Mouse (Mus musculus) G1E (cell line): ENCODE data around the gene Itga7.

Experiments
- CTCF ChIP-seq: IDR thresholded peaks from 2 replicates; pipeline ENCODE4 v1.5.1; 2012; ENCODE audit warnings: low read depth, low read length, inconsistent platforms, mixed read lengths
- GATA1 ChIP-seq: IDR thresholded peaks from 2 replicates; pipeline ENCODE4 v1.6.1; 2012; ENCODE audit warnings: borderline replicate concordance, low read length, inconsistent platforms, mixed read lengths
- GATA2 ChIP-seq: IDR thresholded peaks from 2 replicates; pipeline ENCODE4 v1.6.1; 2012; ENCODE audit warnings: low read depth, low read length, inconsistent platforms, borderline replicate concordance
- TAL1 ChIP-seq: conservative IDR thresholded peaks from 2 replicates; pipeline ENCODE4 v1.6.1; 2012; ENCODE audit warnings: low read depth, low read length, inconsistent platforms, mixed read lengths

GRCm38 (mm10) chr10:128938457-128938856 lies 4.8 kb downstream of the Itga7 start:
- TF ChIP-seq CTCF, result no peak
- TF ChIP-seq TAL1, result no peak
- no peak for TF ChIP-seq GATA1
- TF ChIP-seq GATA2, result no peak
